Mouse (Mus musculus) kidney, postnatal 10 days (tissue): ENCODE results near the gene Cd28.

Experiments used
- DNase-seq: peaks from one replicate; pipeline ENCODE4 v3.0.0; 2021; ENCODE audit warnings: mixed read lengths

Cd28 gene

GRCm38 (mm10) chr1:60751011-60751410, 34.4 kb downstream of the Cd28 start:
- no peak for DNase-seq

- DNase-seq = no peak
Observed at GRCm38 (mm10) chr1:60752986-60753385, 36.4 kb downstream of the Cd28 start.

GRCm38 (mm10) chr1:60753981-60754380, 37.4 kb downstream of the Cd28 start:
- no peak for DNase-seq

GRCm38 (mm10) chr1:60755391-60756243, 39.0 kb downstream of the Cd28 start:
- DNase-seq = no peak

GRCm38 (mm10) chr1:60757631-60758030, 41.0 kb downstream of the Cd28 start:
- no peak for DNase-seq

- DNase-seq = no peak
Observed at GRCm38 (mm10) chr1:60758226-60758625, 41.6 kb downstream of the Cd28 start.

- DNase-seq = no peak
Observed at GRCm38 (mm10) chr1:60759563-60760335, 43.1 kb downstream of the Cd28 start.

- no peak for DNase-seq
Observed at GRCm38 (mm10) chr1:60760475-60760874, 43.9 kb downstream of the Cd28 start.

- DNase-seq = no peak
Observed at GRCm38 (mm10) chr1:60761528-60762171, 45.0 kb downstream of the Cd28 start.

GRCm38 (mm10) chr1:60762451-60762850, 45.9 kb downstream of the Cd28 start:
- no peak for DNase-seq

GRCm38 (mm10) chr1:60762916-60763315, 46.3 kb downstream of the Cd28 start:
- no peak for DNase-seq

GRCm38 (mm10) chr1:60771771-60772170, 55.2 kb downstream of the Cd28 start:
- DNase-seq = no peak

- DNase-seq = no peak
Observed at GRCm38 (mm10) chr1:60773231-60773630, 56.6 kb downstream of the Cd28 start.

- DNase-seq = no peak
Observed at GRCm38 (mm10) chr1:60776166-60776565, 59.6 kb downstream of the Cd28 start.

- no peak for DNase-seq
Observed at GRCm38 (mm10) chr1:60776906-60777305, 60.3 kb downstream of the Cd28 start.

- DNase-seq = peak; percentile 69
Observed at GRCm38 (mm10) chr1:60778465-60779115, 62.0 kb downstream of the Cd28 start.

GRCm38 (mm10) chr1:60779176-60779575, 62.6 kb downstream of the Cd28 start:
- no peak for DNase-seq

GRCm38 (mm10) chr1:60781666-60782065, 65.1 kb downstream of the Cd28 start:
- no peak for DNase-seq

GRCm38 (mm10) chr1:60793717-60794116, 77.1 kb downstream of the Cd28 start:
- no peak for DNase-seq

- no peak for DNase-seq
Observed at GRCm38 (mm10) chr1:60795677-60796205, 79.1 kb downstream of the Cd28 start.

- DNase-seq = peak; percentile 54
Observed at GRCm38 (mm10) chr1:60799795-60800345, 83.3 kb downstream of the Cd28 start.

GRCm38 (mm10) chr1:60801210-60801671, 84.6 kb downstream of the Cd28 start:
- no peak for DNase-seq
